Mouse (Mus musculus): ENCODE results near the gene Tcl1b4. TPM values are rescaled to one million over a fixed set of nuclear protein-coding genes. Genes with fewer than 3 reads are reported as not detected.

The Tcl1b4 gene
- polyA plus RNA-seq, 1 experiment from 2014 or later = not detected

DNA sequence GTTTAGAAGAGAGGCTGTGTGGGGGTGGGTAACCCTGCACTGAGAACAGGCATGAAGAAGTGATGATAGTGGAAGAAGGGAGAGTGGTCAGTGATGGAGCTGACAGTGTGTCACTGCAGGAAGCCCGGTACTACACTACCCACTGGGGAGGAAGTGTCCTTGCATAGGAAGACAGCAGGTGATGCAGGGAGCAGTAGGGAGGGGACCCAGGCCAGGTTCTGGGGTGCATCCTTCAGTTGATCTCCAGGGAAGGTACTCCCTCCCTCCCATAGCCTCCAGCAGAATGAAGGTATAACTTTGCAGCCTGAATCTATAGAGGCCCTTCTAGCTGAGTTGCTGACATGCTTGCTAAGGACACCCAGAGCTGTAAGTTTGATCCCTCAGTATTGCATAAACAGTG, 5.3 kb downstream of the Tcl1b4 start:
- Histone ChIP-seq H3K27me3 (no peaks in the 10 kb centered on the region), H3K9me3 (replicated peaks) (no peaks in the 10 kb centered on the region), H3K27ac (no peak overlapping the region), H3K4me1 (peaks cover 6% of the 10 kb centered on the region; the same call in 1 of the 2 replicates), H3K4me2 (no peak overlapping the region), H3K36me3 (ENCODE audit: poor library complexity, severe bottlenecking) (no peaks in the 10 kb centered on the region), H3K9ac (no peak overlapping the region), H3K4me3 (no peak overlapping the region)
- no peak for ATAC-seq
- WGBS = 75% methylated on average over 1 of the region's 1 CpGs

- 87% methylated on average over 1 of the region's 1 CpGs for WGBS
- Histone ChIP-seq H3K4me2 (no peak overlapping the region), H3K4me1 (peaks cover 6% of the 10 kb centered on the region; the same call in 1 of the 2 replicates), H3K36me3 (ENCODE audit: poor library complexity, severe bottlenecking) (no peaks in the 10 kb centered on the region), H3K27me3 (no peaks in the 10 kb centered on the region), H3K9ac (no peak overlapping the region), H3K4me3 (no peak overlapping the region), H3K27ac (no peak overlapping the region), H3K9me3 (replicated peaks) (no peaks in the 10 kb centered on the region)
- ATAC-seq = no peak
Observed at GRCm38 (mm10) chr12:105208441-105208840, 6.7 kb downstream of the Tcl1b4 start.

DNA sequence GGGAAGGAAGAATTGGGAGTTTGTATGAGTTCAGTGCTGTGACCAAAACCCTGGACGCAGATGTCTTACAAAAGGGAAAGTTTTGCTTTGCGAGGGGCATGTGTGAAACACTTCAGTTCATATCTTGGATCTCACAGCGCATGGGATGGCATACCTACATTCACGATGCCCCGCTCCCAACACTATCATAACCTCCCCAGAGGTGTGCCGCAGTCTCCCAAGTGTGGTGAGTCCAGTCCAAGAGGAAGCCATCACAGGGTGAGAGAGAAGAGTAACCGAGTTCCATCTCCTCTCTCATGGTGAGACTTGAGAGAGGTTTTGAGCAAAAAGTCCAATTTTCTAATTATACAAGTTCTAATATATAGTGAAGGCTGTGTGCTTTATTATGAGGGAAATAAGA, 7.5 kb downstream of the Tcl1b4 start:
- no peak for ATAC-seq
- Histone ChIP-seq H3K9ac (no peak overlapping the region), H3K4me3 (no peak overlapping the region), H3K27me3 (no peaks in the 10 kb centered on the region), H3K27ac (no peak overlapping the region), H3K9me3 (replicated peaks) (no peaks in the 10 kb centered on the region), H3K36me3 (ENCODE audit: poor library complexity, severe bottlenecking) (no peaks in the 10 kb centered on the region), H3K4me1 (peaks cover 6% of the 10 kb centered on the region; the same call in 1 of the 2 replicates), H3K4me2 (no peak overlapping the region)
- 96% methylated on average over 7 of the region's 7 CpGs for WGBS

DNA sequence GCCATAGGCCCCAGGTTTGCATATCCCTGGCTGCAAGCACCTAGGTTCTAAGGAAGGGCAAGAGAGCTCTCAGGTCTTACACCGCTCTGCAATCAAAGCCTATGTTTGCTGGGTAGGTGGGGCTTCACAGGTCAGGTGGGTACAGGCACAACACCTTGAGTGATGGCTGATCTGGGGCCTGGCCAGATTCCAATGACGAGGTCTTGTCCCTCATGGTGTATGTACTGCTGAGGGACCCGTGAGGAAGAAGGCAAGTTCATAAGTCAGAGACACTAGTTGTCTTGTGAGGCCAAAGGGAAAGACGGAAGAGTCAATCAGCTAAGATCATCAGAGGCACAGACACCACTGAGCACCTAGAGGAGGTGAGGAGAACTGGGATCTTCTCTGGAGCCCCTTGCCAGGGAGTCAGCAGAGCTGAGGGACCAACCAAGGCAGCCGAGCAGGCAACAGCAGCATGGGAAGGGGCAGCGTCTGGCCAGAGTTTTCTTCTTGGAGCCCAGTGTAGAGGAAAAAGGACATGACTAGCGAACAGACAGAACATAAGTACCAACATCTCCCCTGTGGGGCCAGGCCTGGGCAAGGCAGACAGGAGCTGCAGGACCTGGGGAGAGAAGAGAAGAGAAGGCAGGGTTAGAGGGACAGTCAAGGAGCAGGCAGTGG, 15.5 kb downstream of the Tcl1b4 start:
- Histone ChIP-seq H3K4me2 (no peak overlapping the region), H3K27ac (no peak overlapping the region), H3K4me1 (no peaks in the 10 kb centered on the region), H3K4me3 (no peak overlapping the region), H3K9ac (no peak overlapping the region), H3K27me3 (no peaks in the 10 kb centered on the region), H3K36me3 (ENCODE audit: poor library complexity, severe bottlenecking) (no peaks in the 10 kb centered on the region), H3K9me3 (replicated peaks) (no peaks in the 10 kb centered on the region)
- WGBS = 90% methylated on average over 7 of the region's 7 CpGs
- ATAC-seq = no peak

DNA sequence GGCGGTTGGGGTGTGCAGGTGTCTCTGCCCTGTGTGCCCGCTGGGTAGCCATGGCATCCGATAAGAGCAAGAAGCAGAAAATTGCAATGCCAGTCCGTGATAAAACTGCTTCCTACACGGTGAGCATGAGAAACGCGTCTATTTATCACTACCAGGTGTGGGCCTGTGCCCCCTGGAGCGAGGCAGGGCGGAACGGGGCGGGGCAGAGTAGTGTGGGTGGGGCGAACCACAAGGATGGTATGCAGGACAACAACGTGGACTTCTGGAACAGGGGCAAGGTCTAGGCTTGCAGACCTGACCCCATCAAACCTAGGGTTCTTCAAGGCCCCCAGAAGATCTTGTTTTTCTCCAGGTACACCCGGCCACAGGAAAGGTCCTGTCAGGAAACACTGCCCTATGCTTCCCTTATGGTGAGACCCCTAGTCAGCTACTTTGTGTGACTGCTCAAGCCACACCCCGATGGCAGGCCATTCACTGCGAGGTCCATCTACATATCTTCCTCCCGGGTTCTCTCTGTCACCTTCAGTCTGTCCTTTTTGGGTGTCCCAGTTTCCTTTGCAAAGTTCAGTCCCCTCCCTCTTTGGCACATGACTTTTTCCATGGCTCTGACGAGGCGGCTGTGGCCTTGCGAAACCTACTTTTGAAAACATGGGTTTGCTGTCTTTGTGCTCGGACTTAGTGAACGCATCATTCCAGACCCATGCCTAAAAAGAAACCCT, 21.0 kb downstream of the Tcl1b4 start, which contains the start of gene Tcl1:
Gene Tcl1, minus strand, starts transcription at position 193 of the 719 bp plus-strand sequence.
- Histone ChIP-seq H3K27ac (no peak within 1 kb of the TSS), H3K9me3 (replicated peaks) (no peaks in the 10 kb centered on the region), H3K27me3 (no peaks in the 10 kb centered on the region), H3K36me3 (ENCODE audit: poor library complexity, severe bottlenecking) (no peaks in the 10 kb centered on the region), H3K4me3 (no peak within 1 kb of the TSS), H3K4me1 (0 out of 2 replicates have a peak, but pooled peaks cover 3% of the 10 kb centered on the region), H3K4me2 (no peak within 1 kb of the TSS), H3K9ac (no peak within 1 kb of the TSS)
- 92% methylated on average over 22 of the region's 22 CpGs for WGBS
- no peak for ATAC-seq

- Histone ChIP-seq H3K4me1 (0 out of 2 replicates have a peak, but pooled peaks cover 3% of the 10 kb centered on the region), H3K9me3 (replicated peaks) (no peaks in the 10 kb centered on the region), H3K27ac (no peak overlapping the region), H3K4me3 (no peak overlapping the region), H3K36me3 (ENCODE audit: poor library complexity, severe bottlenecking) (no peaks in the 10 kb centered on the region), H3K9ac (no peak overlapping the region), H3K27me3 (no peaks in the 10 kb centered on the region), H3K4me2 (no peak overlapping the region)
- 36% methylated on average over 16 of the region's 16 CpGs for WGBS
- no peak for ATAC-seq
Observed at GRCm38 (mm10) chr12:105224621-105225320, 23.0 kb downstream of the Tcl1b4 start.

DNA sequence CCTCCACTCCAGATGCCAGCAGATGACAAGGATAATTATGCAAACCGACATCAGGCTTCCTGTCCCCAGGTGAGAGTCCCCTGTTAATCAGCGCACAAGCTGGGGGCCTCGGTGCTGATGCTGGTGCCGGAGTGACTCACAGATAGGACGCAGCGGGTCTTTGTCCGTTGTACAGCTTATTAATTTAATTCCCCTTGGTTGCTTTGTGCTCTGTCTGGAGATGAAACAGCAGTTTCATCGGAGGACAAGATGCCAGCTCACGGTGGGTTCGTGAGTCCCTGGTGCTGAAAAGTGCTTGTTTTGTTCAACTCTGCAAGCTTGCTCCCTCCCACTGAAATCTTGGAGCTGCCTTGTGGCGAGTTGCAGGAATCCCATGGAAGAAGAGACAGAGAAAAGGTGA, 32.6 kb downstream of the Tcl1b4 start:
- H3K9me3 ChIP-seq (replicated peaks) = no peaks in the 10 kb centered on the region
- H3K27me3 ChIP-seq = no peaks in the 10 kb centered on the region
- H3K4me2 ChIP-seq = no peak overlapping the region
- no peaks in the 10 kb centered on the region for H3K36me3 ChIP-seq (ENCODE audit: poor library complexity, severe bottlenecking)
- ATAC-seq = no peak
- no peak overlapping the region for H3K9ac ChIP-seq
- no peak overlapping the region for H3K4me3 ChIP-seq
- no peak overlapping the region for H3K27ac ChIP-seq
- WGBS = 56% methylated on average over 11 of the region's 11 CpGs
- no peaks in the 10 kb centered on the region for H3K4me1 ChIP-seq

DNA sequence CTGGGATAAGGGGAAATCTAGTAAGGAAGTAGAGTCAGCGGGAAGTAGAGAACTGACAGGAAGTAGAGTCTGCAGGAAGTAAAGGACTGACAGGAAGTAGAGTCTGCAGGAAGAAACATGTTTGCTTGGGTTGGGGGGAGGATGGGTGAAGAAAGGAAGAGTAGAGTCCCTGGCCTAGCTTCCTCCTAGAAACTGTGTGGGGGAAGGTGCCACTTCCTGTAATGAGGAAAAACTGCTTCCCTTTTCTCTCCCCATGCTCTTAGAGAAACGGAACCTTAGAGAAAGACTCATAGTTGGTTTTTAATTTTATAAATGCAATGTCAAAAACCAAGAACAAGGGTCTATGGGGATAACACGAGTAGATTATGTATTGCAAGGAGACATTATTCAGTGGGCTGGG, 33.3 kb downstream of the Tcl1b4 start:
- H3K36me3 ChIP-seq (ENCODE audit: poor library complexity, severe bottlenecking) = no peaks in the 10 kb centered on the region
- no peak overlapping the region for H3K27ac ChIP-seq
- no peak for ATAC-seq
- no peaks in the 10 kb centered on the region for H3K9me3 ChIP-seq (replicated peaks)
- no peak overlapping the region for H3K9ac ChIP-seq
- 88% methylated on average over 3 of the region's 3 CpGs for WGBS
- H3K4me3 ChIP-seq = no peak overlapping the region
- H3K4me2 ChIP-seq = no peak overlapping the region
- no peaks in the 10 kb centered on the region for H3K4me1 ChIP-seq
- no peaks in the 10 kb centered on the region for H3K27me3 ChIP-seq

DNA sequence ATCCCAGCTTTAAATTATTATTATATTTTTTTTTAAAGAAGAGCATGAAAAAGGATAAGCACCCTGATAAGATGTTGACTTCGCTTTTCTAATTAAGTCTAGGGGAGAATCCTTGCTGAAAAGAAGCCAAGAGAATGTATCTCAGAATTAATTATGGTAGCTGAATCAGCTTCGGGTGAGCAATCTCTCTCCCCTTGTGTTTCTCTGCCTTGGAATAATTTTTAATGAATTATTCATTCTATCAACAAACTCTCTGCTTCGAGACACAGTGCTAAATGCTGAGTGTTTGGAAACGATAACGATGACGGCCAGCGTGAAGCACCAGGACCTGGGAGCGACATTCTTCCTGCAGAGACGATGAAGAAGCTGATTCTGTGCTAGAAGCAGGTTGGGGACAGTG, 37.3 kb downstream of the Tcl1b4 start:
- no peaks in the 10 kb centered on the region for H3K9me3 ChIP-seq (replicated peaks)
- H3K4me2 ChIP-seq = no peak overlapping the region
- H3K27ac ChIP-seq = no peak overlapping the region
- H3K27me3 ChIP-seq = no peaks in the 10 kb centered on the region
- WGBS = 55% methylated on average over 9 of the region's 9 CpGs
- no peak overlapping the region for H3K9ac ChIP-seq
- no peaks in the 10 kb centered on the region for H3K36me3 ChIP-seq (ENCODE audit: poor library complexity, severe bottlenecking)
- no peak for ATAC-seq
- no peak overlapping the region for H3K4me3 ChIP-seq
- H3K4me1 ChIP-seq = no peaks in the 10 kb centered on the region

- Histone ChIP-seq H3K36me3 (ENCODE audit: poor library complexity, severe bottlenecking) (no peaks in the 10 kb centered on the region), H3K27ac (no peak overlapping the region), H3K9ac (0 out of 2 replicates have a peak overlapping the region, but pooled peaks have one; percentile 14), H3K4me2 (no peak overlapping the region), H3K4me1 (peaks cover 13% of the 10 kb centered on the region), H3K9me3 (replicated peaks) (no peaks in the 10 kb centered on the region), H3K27me3 (no peaks in the 10 kb centered on the region), H3K4me3 (no peak overlapping the region)
- no peak for ATAC-seq
- WGBS = 17% methylated on average over 9 of the region's 9 CpGs
Observed at GRCm38 (mm10) chr12:105248763-105249233, 47.0 kb downstream of the Tcl1b4 start.

DNA sequence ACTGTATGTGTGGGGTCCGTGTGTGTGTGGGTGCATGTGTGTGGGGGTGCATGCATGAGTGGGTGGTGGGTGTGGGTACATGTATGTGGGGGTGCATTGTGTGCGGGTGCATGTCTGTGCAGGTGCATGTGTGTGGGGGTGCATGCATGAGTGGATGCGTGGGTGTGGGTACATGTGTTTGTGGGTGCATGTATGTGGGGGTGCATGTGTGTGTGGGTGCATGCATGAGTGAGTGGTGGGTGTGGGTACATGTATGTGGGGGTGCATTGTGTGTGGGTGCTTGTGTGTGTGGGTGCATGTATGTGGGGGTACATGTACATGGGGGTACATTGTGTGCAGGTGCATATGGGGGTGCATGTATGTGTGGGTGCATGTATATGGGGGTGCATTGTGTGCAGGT, 52.0 kb downstream of the Tcl1b4 start:
- ATAC-seq = no peak
- Histone ChIP-seq H3K4me2 (no peak overlapping the region), H3K27me3 (no peaks in the 10 kb centered on the region), H3K4me3 (no peak overlapping the region), H3K9ac (no peak overlapping the region), H3K9me3 (replicated peaks) (no peaks in the 10 kb centered on the region), H3K4me1 (peaks cover 5% of the 10 kb centered on the region), H3K27ac (no peak overlapping the region), H3K36me3 (ENCODE audit: poor library complexity, severe bottlenecking) (no peaks in the 10 kb centered on the region)
- 91% methylated on average over 3 of the region's 3 CpGs for WGBS

Data from forebrain, embryonic 13.5 days (tissue).